8 mouse cellular contexts compared by ENCODE assay signal in genomic region chr1:150392638-150393487, GRCm38 (mm10). TPM values are rescaled to one million over a fixed set of nuclear protein-coding genes. Genes with fewer than 3 reads are reported as not detected.
DNase-seq lines count a peak whose midpoint lies in the region; ATAC-seq and TF ChIP-seq lines count a peak whose summit lies in the region.

Gene Tpr (plus strand): TSS chr1:150392838.
Gene Odr4 (minus strand): TSS chr1:150393080.

- peaks cover 13% of the 10 kb centered on the region for H3K4me1 ChIP-seq in hindbrain, embryonic 13.5 days (replicated peaks)

- peak within 1 kb of the TSS; percentile 82 for H3K9ac ChIP-seq in hindbrain, embryonic 13.5 days

- peak within 1 kb of the TSS; percentile 68 for H3K4me2 ChIP-seq in hindbrain, embryonic 13.5 days

- ATAC-seq in Patski: peak; percentile 97
- ATAC-seq in hindbrain, embryonic 13.5 days (ENCODE audit: low FRiP score): peak; percentile 98

- under 1% methylated on average over 75 of the region's 76 CpGs for WGBS in hindbrain, embryonic 13.5 days

- H3K27ac ChIP-seq in hindbrain, embryonic 13.5 days: peak within 1 kb of the TSS; percentile 96

- peak; percentile 92 for DNase-seq in Patski (ENCODE audit: low read depth, low spot score)
- peak; percentile 99 to 100 for DNase-seq in cerebellum, postnatal 14 days
- peak; percentile 98 to 99 for DNase-seq in frontal cortex, postnatal 14 days (ENCODE audit: low spot score in 2 of 2)
- DNase-seq in layer of hippocampus, postnatal 25 days (ENCODE audit: extremely low spot score in 1 of 2, low spot score in 1 of 2): peak; percentile 97 to 99
- peak; percentile 99 for DNase-seq in lung, postnatal 25 days (ENCODE audit: low spot score)
- peak; percentile 98 for DNase-seq in retina, embryonic 14.5 days (ENCODE audit: low spot score)
- peak; percentile 98 for DNase-seq in thymus, postnatal 4 days

- peak within 1 kb of the TSS; percentile 83 for H3K4me3 ChIP-seq in hindbrain, embryonic 13.5 days

- no peaks in the 10 kb centered on the region for H3K9me3 ChIP-seq in hindbrain, embryonic 13.5 days

- POLR2A ChIA-PET in Patski (lab: Charles Lee): no interaction called here

- no peaks in the 10 kb centered on the region for H3K27me3 ChIP-seq in Patski
- H3K27me3 ChIP-seq in hindbrain, embryonic 13.5 days: no peaks in the 10 kb centered on the region

- TF ChIP-seq CTCF in Patski (IDR thresholded peaks at IDR 0.05): peak; percentile 99

- CTCF ChIA-PET in Patski (lab: Charles Lee): interaction anchor here (0.8 to 2.3 kb wide), 3 partner anchors 10 to 318 kb away, joined by 3 to 18 read pairs (median 3); no protein-coding TSS in a partner anchor

- peaks cover 41% of the 10 kb centered on the region for H3K36me3 ChIP-seq in hindbrain, embryonic 13.5 days

- in situ Hi-C loops in Patski (cut with MboI; ENCODE audit: low pct_unique_long_range_greater_than_20kb): loop anchor here (25.0 kb wide), 1 partner anchor 281 kb away; the partner anchor contains the start of gene Ptgs2

RNA-seq across cellular contexts. Expression of gene Tpr, which starts in this region (rescaled TPM):
- 189 TPM for polyA plus RNA-seq in Patski (2021)
- 151 and 156 TPM in 2 replicates for polyA plus RNA-seq in hindbrain, embryonic 13.5 days (2015; fragmentation: Nextera tagmentation; extraction: Ambion mirVana)
- 100 to 1,000 TPM; 108 to 117 TPM for total RNA-seq in layer of hippocampus, postnatal 25 days (2021)

RNA-seq across cellular contexts. Expression of gene Odr4, which starts in this region (rescaled TPM):
- 54.7 TPM for polyA plus RNA-seq in Patski (2021)
- polyA plus RNA-seq in hindbrain, embryonic 13.5 days (2015; fragmentation: Nextera tagmentation; extraction: Ambion mirVana): 41.0 and 44.1 TPM in 2 replicates
- 10 to 100 TPM; 55.4 to 60.7 TPM for total RNA-seq in layer of hippocampus, postnatal 25 days (2021)

Comparison
In these comparisons a context has a peak if more than half of its experiments do, and no peak if none do; other contexts are left out.
1. Peak in every context shown above with its lines: DNase-seq, ATAC-seq, H3K4me3 ChIP-seq and H3K27ac ChIP-seq.